Mouse (Mus musculus): ENCODE measurements around the gene Phyhd1.

Gene Phyhd1

GRCm38 (mm10) chr2:30285416-30286181 is 19.6 kb downstream of the Phyhd1 start:
- peak; percentile 5 to 10 for DNase-seq

GRCm38 (mm10) chr2:30286192-30287026 is 20.4 kb downstream of the Phyhd1 start, which contains the start of the genes Dolk and Nup188:
Gene Dolk (minus strand): TSS chr2:30286334.
Gene Nup188 (plus strand): TSS chr2:30286397.
- peak; percentile 99 to 100 for DNase-seq

GRCm38 (mm10) chr2:30287027-30287373 is 21.0 kb downstream of the Phyhd1 start:
- DNase-seq: no peak

- DNase-seq: no peak
Observed at GRCm38 (mm10) chr2:30299525-30299924, 33.5 kb downstream of the Phyhd1 start.

- DNase-seq: no peak
Observed at GRCm38 (mm10) chr2:30299966-30300365, 34.0 kb downstream of the Phyhd1 start.

GRCm38 (mm10) chr2:30306087-30306486 is 40.1 kb downstream of the Phyhd1 start:
- DNase-seq: no peak

- DNase-seq: no peak
Observed at GRCm38 (mm10) chr2:30309351-30309750, 43.3 kb downstream of the Phyhd1 start.

- DNase-seq: no peak
Observed at GRCm38 (mm10) chr2:30311481-30311880, 45.5 kb downstream of the Phyhd1 start.

GRCm38 (mm10) chr2:30316136-30316535 is 50.1 kb downstream of the Phyhd1 start:
- peak in 1 of 2 experiments; percentile 3 for DNase-seq

- DNase-seq: no peak
Observed at GRCm38 (mm10) chr2:30316955-30317354, 51.0 kb downstream of the Phyhd1 start.

- DNase-seq: peak; percentile 8 to 27
Observed at GRCm38 (mm10) chr2:30319260-30319659, 53.3 kb downstream of the Phyhd1 start.

GRCm38 (mm10) chr2:30323111-30323510 is 57.1 kb downstream of the Phyhd1 start:
- DNase-seq: no peak

GRCm38 (mm10) chr2:30325296-30325695 is 59.3 kb downstream of the Phyhd1 start:
- DNase-seq: no peak

GRCm38 (mm10) chr2:30327276-30327675 is 61.3 kb downstream of the Phyhd1 start:
- DNase-seq: no peak

GRCm38 (mm10) chr2:30328791-30329190 is 62.8 kb downstream of the Phyhd1 start:
- no peak for DNase-seq

Data from B cell, adult 2 months (primary cell).